Mouse (Mus musculus): ENCODE results near the gene 4930568D16Rik.

The 4930568D16Rik gene

GRCm38 (mm10) chr2:35345984-35346383, 21.5 kb downstream of the 4930568D16Rik start:
- in situ Hi-C loops (cut with MboI, MseI): loop anchor here (10.0 kb wide), 1 partner anchor 51 kb away; no protein-coding TSS in a partner anchor

- in situ Hi-C loops (cut with MboI, MseI): loop anchor here (10.0 kb wide), 1 partner anchor 48 kb away; no protein-coding TSS in a partner anchor
Measured at GRCm38 (mm10) chr2:35342605-35343004, 24.9 kb downstream of the 4930568D16Rik start.

GRCm38 (mm10) chr2:35338707-35339106, 28.8 kb downstream of the 4930568D16Rik start:
- in situ Hi-C loops (cut with MboI, MseI): no loop called here

DNA sequence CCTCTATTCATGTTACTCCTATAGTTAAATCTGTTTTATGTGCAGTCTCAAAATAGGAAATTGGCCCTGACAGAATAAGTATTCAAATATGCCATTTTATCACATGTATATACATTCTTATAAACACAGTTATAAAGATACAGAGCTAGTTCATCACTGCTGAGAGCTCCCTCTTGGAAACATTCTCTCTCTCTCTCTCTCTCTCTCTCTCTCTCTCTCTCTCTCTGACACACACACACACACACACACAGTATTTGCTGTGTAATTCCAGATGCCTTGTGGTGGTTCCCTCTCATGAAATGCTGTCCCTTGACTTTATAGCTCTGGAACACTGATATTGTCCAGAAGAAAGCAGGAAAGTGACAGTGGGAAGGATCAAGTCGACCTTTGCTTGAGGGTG, 29.5 kb downstream of the 4930568D16Rik start:
- in situ Hi-C loops (cut with MboI, MseI): no loop called here

DNA sequence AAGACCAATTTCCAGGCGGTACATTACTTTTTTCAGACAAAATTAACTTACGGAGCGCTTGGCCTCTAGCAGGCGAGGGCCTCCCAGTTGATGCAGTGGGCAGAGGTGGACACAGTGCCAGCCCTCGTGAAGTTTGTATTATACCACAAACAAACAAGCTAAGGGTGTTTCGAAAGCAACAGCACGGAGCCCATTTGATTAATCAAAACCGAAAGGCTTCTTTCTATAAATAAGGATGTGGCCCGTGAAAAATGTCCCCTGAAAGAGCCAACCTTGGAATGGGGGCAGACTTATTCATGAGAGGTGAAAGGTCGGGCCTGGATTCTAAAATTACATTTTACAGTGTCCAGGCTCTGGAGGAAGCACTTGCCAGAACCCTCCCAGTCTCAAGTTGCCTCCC, 30.1 kb downstream of the 4930568D16Rik start:
- in situ Hi-C loops (cut with MboI, MseI): no loop called here

DNA sequence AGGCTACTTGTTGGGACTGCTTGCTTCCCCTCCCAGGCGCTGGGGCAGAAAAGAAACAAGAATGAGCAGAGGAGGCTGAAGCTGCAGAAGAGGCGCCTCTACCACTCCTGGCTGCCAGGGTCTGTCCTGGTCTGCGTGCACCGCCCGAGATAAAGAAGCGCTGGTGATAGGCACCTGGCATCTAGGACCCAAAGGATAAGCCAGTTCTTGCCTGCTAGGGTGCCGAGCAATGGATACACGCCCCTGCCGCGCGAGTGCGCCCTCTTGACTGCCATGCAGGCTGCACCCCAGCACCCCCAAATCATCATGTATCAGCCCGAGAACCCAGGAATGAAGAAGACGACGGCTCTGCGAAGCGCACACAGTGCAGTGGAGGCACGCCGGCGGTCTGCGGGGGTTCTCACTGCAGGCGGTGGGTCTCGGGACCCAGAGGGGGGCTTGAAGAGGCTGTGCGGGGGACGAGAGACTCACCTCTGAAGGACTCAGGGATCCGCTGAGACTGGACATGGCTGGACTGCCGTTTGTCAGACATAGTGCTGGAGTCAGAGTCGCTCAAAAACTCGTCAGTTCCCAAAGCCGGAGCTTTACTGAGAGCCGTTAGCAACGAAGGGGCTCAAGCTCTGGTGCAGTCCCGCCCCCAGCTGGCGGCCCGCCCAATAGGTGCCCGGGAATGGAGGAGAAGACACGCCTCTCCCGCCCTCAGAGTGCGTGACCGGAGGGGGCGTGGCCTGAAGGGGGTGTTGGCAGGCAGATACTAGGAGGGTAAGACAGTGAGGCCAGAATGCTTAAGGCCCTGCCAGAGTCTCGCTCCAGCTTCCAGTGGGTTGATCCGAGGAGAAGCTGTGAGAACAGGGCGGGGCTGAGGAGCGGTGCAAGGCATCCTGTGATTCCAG, 30.9 kb downstream of the 4930568D16Rik start, which contains the start of gene Stom:
Gene Stom, minus strand, starts transcription at position 589 of the 893 bp plus-strand sequence.
- in situ Hi-C loops (cut with MboI, MseI): no loop called here

- in situ Hi-C loops (cut with MboI, MseI): no loop called here
Measured at GRCm38 (mm10) chr2:35335620-35336019, 31.9 kb downstream of the 4930568D16Rik start.

DNA sequence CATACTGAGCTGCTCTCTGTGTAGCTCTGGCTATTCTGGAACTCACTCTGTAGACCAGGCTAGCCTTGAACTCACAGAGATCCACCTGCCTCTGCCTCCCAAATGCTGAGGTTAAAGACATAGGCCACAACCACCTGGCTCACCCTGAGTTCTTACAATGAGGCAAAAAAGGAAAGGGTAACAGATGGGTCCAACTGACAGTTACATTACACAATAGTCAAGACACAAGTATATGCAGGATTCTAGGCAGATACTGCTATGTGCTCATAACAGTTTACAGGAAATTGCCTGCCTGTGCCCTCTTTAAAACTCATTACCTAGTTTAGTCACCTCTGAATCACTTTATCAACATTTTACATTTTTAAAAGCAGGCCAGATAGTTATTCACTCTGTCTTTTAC, 33.9 kb downstream of the 4930568D16Rik start:
- in situ Hi-C loops (cut with MboI, MseI): no loop called here

GRCm38 (mm10) chr2:35331205-35331604, 36.3 kb downstream of the 4930568D16Rik start:
- in situ Hi-C loops (cut with MboI, MseI): no loop called here

DNA sequence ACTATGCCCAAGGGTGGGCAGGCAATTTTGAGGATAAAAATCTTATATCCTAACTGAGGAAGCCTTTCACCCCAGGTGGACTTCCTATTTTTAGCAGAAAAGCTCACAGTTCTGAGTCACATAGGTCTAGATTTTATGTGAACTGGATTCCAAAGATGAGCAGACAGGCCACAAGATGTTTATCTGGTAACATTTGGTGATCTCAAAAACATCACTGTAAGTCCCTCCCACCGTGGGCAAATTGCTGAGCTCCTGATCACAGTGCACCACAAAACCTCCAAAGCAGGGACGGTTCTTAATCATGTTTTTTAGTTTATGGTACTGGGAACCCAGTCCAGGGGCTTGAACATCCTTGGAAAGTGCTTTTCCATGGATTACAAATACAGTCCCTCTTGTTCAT, 38.5 kb downstream of the 4930568D16Rik start:
- in situ Hi-C loops (cut with MboI, MseI): no loop called here

GRCm38 (mm10) chr2:35328064-35328792, 39.3 kb downstream of the 4930568D16Rik start:
- in situ Hi-C loops (cut with MboI, MseI): no loop called here

DNA sequence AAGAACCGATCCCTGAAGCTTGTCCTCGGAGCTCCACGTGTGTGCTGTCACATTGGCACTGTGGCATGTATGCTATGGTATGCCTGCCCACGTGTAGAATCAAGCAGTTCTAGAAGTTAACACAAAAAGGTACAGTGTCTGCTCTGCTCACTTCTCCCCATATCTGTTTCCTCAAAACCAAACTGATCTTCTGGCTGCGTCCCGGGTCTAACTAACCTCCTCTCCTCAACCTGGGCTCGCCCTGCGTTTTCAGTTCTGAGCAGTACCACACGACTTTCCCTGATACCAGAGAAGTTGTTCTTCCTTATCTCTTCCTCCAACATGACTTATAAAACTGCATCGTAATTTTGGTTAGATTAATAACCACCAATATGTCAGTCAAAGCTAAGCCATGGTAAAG, 39.9 kb downstream of the 4930568D16Rik start:
- in situ Hi-C loops (cut with MboI, MseI): no loop called here

GRCm38 (mm10) chr2:35326931-35327330, 40.6 kb downstream of the 4930568D16Rik start:
- in situ Hi-C loops (cut with MboI, MseI): no loop called here

DNA sequence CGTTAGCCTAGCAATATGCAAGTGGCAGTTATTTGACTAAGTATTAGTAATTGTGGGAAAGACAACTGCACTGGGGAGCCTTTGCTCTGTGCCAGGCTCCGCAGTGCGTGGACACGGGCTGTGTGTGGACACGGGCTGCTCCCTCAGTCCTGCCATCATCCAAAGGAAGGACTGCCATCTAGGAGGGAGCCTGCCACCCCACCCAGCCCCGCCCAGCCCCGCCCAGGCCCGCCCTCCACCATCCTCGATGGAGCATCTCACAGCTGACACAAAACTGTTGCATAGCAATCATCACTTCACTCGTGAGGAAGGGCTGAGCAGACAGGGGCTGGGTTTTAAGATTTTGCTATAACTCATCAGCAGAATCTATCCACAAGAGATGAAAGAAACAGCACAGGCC, 41.6 kb downstream of the 4930568D16Rik start:
- in situ Hi-C loops (cut with MboI, MseI): no loop called here

- in situ Hi-C loops (cut with MboI, MseI): no loop called here
Measured at GRCm38 (mm10) chr2:35322404-35323164, 44.9 kb downstream of the 4930568D16Rik start.

DNA sequence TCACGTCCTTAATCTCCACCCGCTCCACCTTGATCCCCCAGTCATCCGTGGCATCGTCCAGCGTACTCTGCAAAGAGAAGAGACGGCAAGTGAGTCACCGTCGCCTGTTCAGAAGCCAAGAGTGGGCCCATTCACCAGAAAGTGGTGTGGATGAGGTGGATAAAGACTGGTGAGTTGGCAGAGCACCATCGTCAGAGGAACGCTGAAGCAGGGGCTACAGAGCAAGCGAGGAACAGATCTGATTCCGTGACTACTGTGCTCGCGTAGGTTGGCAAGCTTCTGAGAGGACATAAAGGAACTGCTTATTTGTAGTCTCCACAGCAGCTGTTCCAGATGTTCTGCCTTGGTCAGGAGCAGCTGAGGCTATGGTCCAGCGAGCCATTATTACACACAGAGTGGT, 47.1 kb downstream of the 4930568D16Rik start:
- in situ Hi-C loops (cut with MboI, MseI): no loop called here

GRCm38 (mm10) chr2:35318405-35318804, 49.1 kb downstream of the 4930568D16Rik start:
- in situ Hi-C loops (cut with MboI, MseI): no loop called here

DNA sequence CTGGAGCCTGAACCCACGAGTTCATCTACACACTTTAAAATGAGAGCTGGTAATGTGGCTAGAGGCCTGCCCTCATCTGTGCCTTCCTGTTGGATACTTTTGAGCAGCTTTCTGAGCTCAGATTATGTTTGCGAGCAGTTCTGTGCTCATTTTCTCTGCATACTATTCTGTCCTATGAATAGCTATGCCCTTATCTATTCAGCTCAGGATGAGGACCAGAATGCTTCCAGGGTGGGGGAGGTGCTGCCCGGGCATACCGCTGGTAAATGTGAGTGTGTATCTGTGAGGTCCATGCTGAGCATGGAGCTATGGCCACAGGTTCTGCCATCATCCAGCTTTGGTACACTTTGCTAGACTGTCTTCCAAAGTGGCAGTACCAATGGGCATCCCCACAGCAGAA, 49.9 kb downstream of the 4930568D16Rik start:
- in situ Hi-C loops (cut with MboI, MseI): no loop called here

- in situ Hi-C loops (cut with MboI, MseI): loop anchor here (5.0 kb wide), 1 partner anchor 328 kb away; no protein-coding TSS in a partner anchor
Measured at GRCm38 (mm10) chr2:35314300-35314699, 53.2 kb downstream of the 4930568D16Rik start.

DNA sequence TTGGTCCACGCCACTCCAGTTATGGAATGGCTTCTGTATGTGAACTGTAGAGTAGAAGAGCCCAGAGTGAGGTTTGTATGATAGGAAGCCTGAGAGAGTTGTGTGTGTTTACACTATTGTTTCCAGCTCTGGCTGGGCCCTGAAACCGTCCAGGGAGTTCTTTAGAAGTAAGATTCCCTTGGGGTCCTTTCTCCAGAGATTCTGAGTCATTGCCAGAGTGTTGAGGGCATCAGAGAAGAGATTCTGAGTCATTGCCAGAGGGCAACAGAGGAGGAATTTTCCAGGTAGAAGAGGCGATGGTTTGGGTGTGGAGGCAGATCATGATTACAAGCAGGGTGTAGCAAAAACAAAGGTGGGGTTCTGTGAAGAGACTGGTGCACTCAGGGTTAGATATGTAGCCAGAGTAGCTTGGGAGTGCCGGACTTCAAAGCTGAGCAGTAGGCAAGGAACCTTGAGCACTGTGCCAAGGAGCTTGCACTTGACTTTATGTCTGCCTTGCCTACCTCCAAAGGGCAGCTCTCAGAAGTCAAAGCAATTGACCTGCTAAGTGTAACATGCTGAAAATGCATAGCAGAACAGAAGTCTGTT, 57.5 kb downstream of the 4930568D16Rik start:
- in situ Hi-C loops (cut with MboI, MseI): loop anchor here (5.0 kb wide), 1 partner anchor 332 kb away; no protein-coding TSS in a partner anchor

- in situ Hi-C loops (cut with MboI, MseI): no loop called here
Measured at GRCm38 (mm10) chr2:35308166-35308565, 59.4 kb downstream of the 4930568D16Rik start.
